8 mouse cellular contexts compared by ENCODE assay signal in genomic region chr9:32405191-32405925, GRCm38 (mm10). TPM values are rescaled to one million over a fixed set of nuclear protein-coding genes. Genes with fewer than 3 reads are reported as not detected.
DNase-seq lines count a peak whose midpoint lies in the region; ATAC-seq and TF ChIP-seq lines count a peak whose summit lies in the region.

No protein-coding gene starts in this region.

- H3K27me3 ChIP-seq in liver, adult 2 months (ENCODE audit: control insufficient read depth, insufficient read depth, low read length), result peaks cover 3% of the 10 kb centered on the region; the same call in 1 of the 2 replicates
- peaks cover 35% of the 10 kb centered on the region for H3K27me3 ChIP-seq in liver, embryonic 12.5 days (replicated peaks)
- H3K27me3 ChIP-seq in forebrain, embryonic 16.5 days (replicated peaks; ENCODE audit: control insufficient read depth, insufficient read depth, low read length), result peaks cover 19% of the 10 kb centered on the region
- H3K27me3 ChIP-seq in midbrain, embryonic 13.5 days, result peaks cover 32% of the 10 kb centered on the region

- no peak overlapping the region for H3K9ac ChIP-seq in liver, adult 2 months (ENCODE audit: low read depth, low read length)
- no peak overlapping the region for H3K9ac ChIP-seq in liver, embryonic 12.5 days
- H3K9ac ChIP-seq in forebrain, embryonic 16.5 days (replicated peaks; ENCODE audit: low read depth, low read length), result no peak overlapping the region
- H3K9ac ChIP-seq in midbrain, embryonic 13.5 days (replicated peaks), result no peak overlapping the region

- DNase-seq in liver, adult 2 months (ENCODE audit: extremely low read depth, low read depth, low spot score), result peak; percentile 60
- peak; percentile 19 for DNase-seq in c-Kit-positive CD71-positive TER-119-negative erythroid progenitor cells, embryonic 14.5 days (ENCODE audit: low read depth)
- DNase-seq in induced T-regulatory cell, adult 2 months (ENCODE audit: low read depth), result peak; percentile 79
- DNase-seq in left cerebral cortex, adult 18-20 months (ENCODE audit: low spot score in 2 of 2), result peak; percentile 61 to 65
- DNase-seq in spleen, postnatal 36 days (ENCODE audit: low spot score in 2 of 2), result peak; percentile 54 to 63

- WGBS in liver, adult 2 months, result 40% methylated on average over 11 of the region's 11 CpGs
- WGBS in liver, embryonic 12.5 days (ENCODE audit: insufficient replicate concordance), result 37% methylated on average over 11 of the region's 11 CpGs
- WGBS in forebrain, embryonic 16.5 days, result 41% methylated on average over 11 of the region's 11 CpGs
- WGBS in midbrain, embryonic 13.5 days, result 40% methylated on average over 11 of the region's 11 CpGs

- ATAC-seq in liver, embryonic 12.5 days, result no peak
- peak; percentile 78 for ATAC-seq in forebrain, embryonic 16.5 days
- ATAC-seq in midbrain, embryonic 13.5 days, result peak; percentile 64

- H3K4me2 ChIP-seq in liver, embryonic 12.5 days, result no peak overlapping the region
- H3K4me2 ChIP-seq in forebrain, embryonic 16.5 days (ENCODE audit: low read length), result no peak overlapping the region
- H3K4me2 ChIP-seq in midbrain, embryonic 13.5 days (replicated peaks), result no peak overlapping the region

- H3K36me3 ChIP-seq in liver, adult 2 months (ENCODE audit: control insufficient read depth, insufficient read depth, low read length), result no peaks in the 10 kb centered on the region
- H3K36me3 ChIP-seq in liver, embryonic 12.5 days, result no peaks in the 10 kb centered on the region
- H3K36me3 ChIP-seq in forebrain, embryonic 16.5 days (ENCODE audit: control insufficient read depth, insufficient read depth), result no peaks in the 10 kb centered on the region
- H3K36me3 ChIP-seq in midbrain, embryonic 13.5 days, result no peaks in the 10 kb centered on the region

- TF ChIP-seq POLR2A in liver, adult 2 months (IDR thresholded peaks at IDR 0.05; ENCODE audit: extremely low read depth, insufficient read depth, low read length), result no peak

- peak; percentile 60 for TF ChIP-seq CTCF in liver, adult 2 months (IDR thresholded peaks at IDR 0.05; ENCODE audit: low read depth, low read length)

- H3K4me1 ChIP-seq in liver, adult 2 months (ENCODE audit: control insufficient read depth, insufficient read depth, low read length), result peaks cover 10% of the 10 kb centered on the region; the same call in 1 of the 2 replicates
- peaks cover 27% of the 10 kb centered on the region; the same call in 1 of the 2 replicates for H3K4me1 ChIP-seq in liver, embryonic 12.5 days
- H3K4me1 ChIP-seq in forebrain, embryonic 16.5 days (replicated peaks; ENCODE audit: control insufficient read depth, insufficient read depth, low read length), result peaks cover 10% of the 10 kb centered on the region
- peaks cover 12% of the 10 kb centered on the region for H3K4me1 ChIP-seq in midbrain, embryonic 13.5 days (replicated peaks)

- H3K27ac ChIP-seq in liver, adult 2 months (replicated peaks; ENCODE audit: insufficient read depth, low read depth, low read length), result no peak overlapping the region
- no peak overlapping the region for H3K27ac ChIP-seq in liver, embryonic 12.5 days
- H3K27ac ChIP-seq in forebrain, embryonic 16.5 days (ENCODE audit: low read length), result no peak overlapping the region
- H3K27ac ChIP-seq in midbrain, embryonic 13.5 days, result no peak overlapping the region

- H3K9me3 ChIP-seq in liver, embryonic 12.5 days (replicated peaks), result no peaks in the 10 kb centered on the region
- H3K9me3 ChIP-seq in forebrain, embryonic 16.5 days (ENCODE audit: control insufficient read depth, low read length), result no peaks in the 10 kb centered on the region
- H3K9me3 ChIP-seq in midbrain, embryonic 13.5 days, result no peaks in the 10 kb centered on the region

- no peaks in the 10 kb centered on the region for H3K79me2 ChIP-seq in liver, adult 2 months (ENCODE audit: control insufficient read depth, insufficient read depth, low read length)

- H3K4me3 ChIP-seq in liver, adult 2 months (ENCODE audit: insufficient read depth, low read depth, low read length), result no peak overlapping the region
- H3K4me3 ChIP-seq in liver, embryonic 12.5 days, result no peak overlapping the region
- H3K4me3 ChIP-seq in forebrain, embryonic 16.5 days (replicated peaks; ENCODE audit: low read length), result no peak overlapping the region
- H3K4me3 ChIP-seq in midbrain, embryonic 13.5 days (replicated peaks), result no peak overlapping the region

RNA-seq across cellular contexts. Expression of gene Kcnj1, which starts 33.1 kb away (rescaled TPM):
- total RNA-seq in liver, adult 2 months (2014; rRNA removed), result not detected in 2 replicates
- not detected in 2 replicates for polyA plus RNA-seq in liver, adult 2 months (2012; rRNA removed)
- not detected in 2 replicates for polyA plus RNA-seq in liver, embryonic 12.5 days (2016; fragmentation: Nextera tagmentation; extraction: Ambion mirVana)
- polyA plus RNA-seq in forebrain, embryonic 16.5 days (2015; fragmentation: Nextera tagmentation; extraction: Ambion mirVana), result not detected in 2 replicates
- total RNA-seq in left cerebral cortex, adult 18-20 months (2021), result not detected
- not detected in 2 replicates for polyA plus RNA-seq in midbrain, embryonic 13.5 days (2015; fragmentation: Nextera tagmentation; extraction: Ambion mirVana)

Comparison
In these comparisons a context has a peak if more than half of its experiments do, and no peak if none do; other contexts are left out.
1. DNase-seq: peak in every context shown above with its lines; median percentile 79 in induced T-regulatory cell, adult 2 months; 63 in left cerebral cortex, adult 18-20 months; 60 in liver, adult 2 months; 58 in spleen, postnatal 36 days; 19 in c-Kit-positive CD71-positive TER-119-negative erythroid progenitor cells, embryonic 14.5 days.